Mouse (Mus musculus) cortical plate, adult 2 months (tissue): ENCODE measurements around the gene Card10. TPM values are rescaled to one million over a fixed set of nuclear protein-coding genes. Genes with fewer than 3 reads are reported as not detected.

Source experiments
- H3K27ac ChIP-seq: fragments of 200-500 bp; 2 replicates; pipeline ENCODE4 v1.5.1; 2012; ENCODE audit warnings: low read length, control low read depth, inconsistent platforms; ENCODE audit not compliant: insufficient read depth
- H3K4me1 ChIP-seq: fragments of 200-500 bp; 2 replicates; pipeline ENCODE4 v1.6.1; 2011; ENCODE audit warnings: low read length; ENCODE audit not compliant: control insufficient read depth, insufficient read depth
- H3K4me3 ChIP-seq: fragments of 200-500 bp; 2 replicates; pipeline ENCODE4 v1.5.1; 2011; ENCODE audit warnings: mild to moderate bottlenecking, low read length, control low read depth; ENCODE audit not compliant: insufficient read depth
- CTCF ChIP-seq: fragments of 200-500 bp; IDR thresholded peaks from 2 replicates; pipeline ENCODE4 v1.5.1; 2011; ENCODE audit warnings: mild to moderate bottlenecking, control low read depth, low read length; ENCODE audit not compliant: insufficient read depth; ENCODE audit errors: extremely low read depth
- POLR2A ChIP-seq: fragments of 200-500 bp; IDR thresholded peaks from 2 replicates; pipeline ENCODE4 v1.6.1; 2011; ENCODE audit warnings: mild to moderate bottlenecking, low read length, control low read depth; ENCODE audit not compliant: insufficient read depth; ENCODE audit errors: extremely low read depth
- polyA plus RNA-seq: library from polyadenylated mRNA; depleted of rRNA; stranded (reverse); fragments of >200 nt; gene quantifications from 2 replicates; pipeline ENCODE4 v1.2.3, GENCODE M21; 2012

The Card10 gene
- polyA plus RNA-seq, 1 experiment = 4.7 TPM

DNA sequence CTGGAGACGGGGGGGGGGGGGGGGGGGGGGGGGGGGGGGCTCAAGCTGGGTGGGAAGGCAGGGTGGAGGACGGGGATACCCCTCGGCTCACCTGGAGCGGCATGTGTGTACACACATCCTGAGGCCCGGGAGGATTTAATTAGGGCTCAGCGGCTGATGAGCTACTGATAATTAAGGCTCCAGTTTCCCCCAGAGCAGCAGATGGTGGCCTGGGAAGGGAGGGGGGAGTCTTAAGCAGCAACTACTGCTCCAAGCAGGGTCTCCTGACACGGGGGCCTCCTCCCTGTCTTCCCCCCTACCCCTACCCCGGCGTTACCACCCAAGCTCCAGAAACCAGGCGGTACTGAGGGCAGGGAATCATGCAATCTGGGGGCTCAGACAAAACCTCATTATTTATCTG, 39.6 kb downstream of the Card10 start:
- TF ChIP-seq CTCF = no peak
- no peak for TF ChIP-seq POLR2A
- Histone ChIP-seq H3K27ac (no peak overlapping the region), H3K4me1 (no peaks in the 10 kb centered on the region), H3K4me3 (no peak overlapping the region)

DNA sequence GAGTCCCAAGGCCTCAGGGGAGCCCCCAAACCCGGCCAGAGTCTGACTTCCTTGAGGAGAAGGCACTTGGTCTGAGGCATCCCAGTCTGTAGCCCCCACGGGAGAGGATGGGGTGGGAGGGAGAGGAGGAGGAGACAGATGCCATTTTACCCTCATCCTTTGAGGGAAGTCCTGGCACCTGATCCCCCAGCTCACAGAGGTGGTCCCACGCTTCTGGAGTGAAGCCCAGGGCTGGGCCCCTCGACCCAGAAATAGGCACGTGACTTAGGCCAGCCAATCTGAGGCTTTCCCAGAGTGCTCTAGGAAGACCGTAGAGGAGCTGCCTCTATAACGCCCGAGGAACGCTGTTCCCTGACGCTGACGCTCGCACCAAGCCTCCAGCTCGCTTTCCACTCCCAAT, 41.7 kb downstream of the Card10 start:
- Histone ChIP-seq H3K4me1 (no peaks in the 10 kb centered on the region), H3K4me3 (no peak overlapping the region), H3K27ac (no peak overlapping the region)
- no peak for TF ChIP-seq POLR2A
- no peak for TF ChIP-seq CTCF

DNA sequence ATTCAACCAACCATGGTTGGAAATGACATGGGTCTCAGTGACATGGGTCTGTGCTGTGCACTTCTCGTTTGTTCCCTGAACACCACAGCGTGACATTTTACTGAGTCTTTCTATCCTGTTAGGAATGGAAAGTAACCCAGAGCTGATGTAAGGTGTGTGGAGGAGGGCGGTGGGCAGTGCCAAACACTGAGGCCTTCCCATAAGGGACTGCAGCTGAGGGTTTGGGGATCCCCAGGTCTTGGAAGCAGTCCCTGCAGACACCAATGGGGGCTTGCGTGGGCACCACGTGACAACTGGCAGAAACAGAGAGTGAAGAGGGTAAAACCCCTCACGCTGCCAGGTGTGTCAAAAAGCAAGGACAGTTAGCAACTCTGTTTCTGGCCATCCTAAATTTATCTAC, 44.7 kb downstream of the Card10 start:
- Histone ChIP-seq H3K4me1 (no peaks in the 10 kb centered on the region), H3K27ac (no peak overlapping the region), H3K4me3 (no peak overlapping the region)
- TF ChIP-seq POLR2A (no peak), CTCF (no peak)

DNA sequence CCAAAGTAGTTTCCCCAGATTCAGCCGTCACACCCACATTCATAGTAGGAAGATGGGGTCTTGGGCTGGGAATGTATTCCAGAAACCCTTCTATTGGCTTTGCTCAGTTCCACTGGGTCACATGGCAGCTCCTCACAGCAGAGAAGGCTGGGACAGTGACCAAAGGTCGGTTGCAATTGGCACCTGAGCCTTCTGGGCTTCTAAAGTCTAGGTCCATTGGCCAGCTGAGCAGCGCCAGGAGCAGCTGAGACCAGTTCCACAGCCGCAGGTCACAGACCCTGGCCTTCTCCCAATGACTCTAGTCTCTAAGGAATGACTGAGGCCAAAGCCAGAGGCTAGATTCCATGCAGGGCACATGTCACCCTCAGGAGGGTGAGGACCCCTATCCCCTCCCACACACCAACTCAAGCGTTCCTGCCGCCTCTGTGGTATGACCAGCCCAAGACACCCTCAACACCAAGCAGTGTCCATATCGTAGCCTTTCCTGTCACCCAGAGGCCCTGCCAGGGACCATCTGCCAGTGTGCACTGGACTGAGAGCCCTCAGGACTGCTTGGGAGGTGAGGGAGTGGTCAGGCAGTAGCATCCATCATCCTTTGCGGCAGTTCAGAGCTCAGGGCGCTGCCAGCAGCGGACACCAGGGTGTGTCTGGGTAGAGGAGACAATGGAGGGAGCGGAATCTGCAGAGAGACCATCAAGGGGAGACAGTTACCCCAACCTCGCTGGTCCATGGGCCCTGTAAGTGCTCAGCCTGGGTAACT, 46.7 kb downstream of the Card10 start:
- Histone ChIP-seq H3K4me3 (no peak overlapping the region), H3K4me1 (no peaks in the 10 kb centered on the region), H3K27ac (no peak overlapping the region)
- no peak for TF ChIP-seq POLR2A
- no peak for TF ChIP-seq CTCF

DNA sequence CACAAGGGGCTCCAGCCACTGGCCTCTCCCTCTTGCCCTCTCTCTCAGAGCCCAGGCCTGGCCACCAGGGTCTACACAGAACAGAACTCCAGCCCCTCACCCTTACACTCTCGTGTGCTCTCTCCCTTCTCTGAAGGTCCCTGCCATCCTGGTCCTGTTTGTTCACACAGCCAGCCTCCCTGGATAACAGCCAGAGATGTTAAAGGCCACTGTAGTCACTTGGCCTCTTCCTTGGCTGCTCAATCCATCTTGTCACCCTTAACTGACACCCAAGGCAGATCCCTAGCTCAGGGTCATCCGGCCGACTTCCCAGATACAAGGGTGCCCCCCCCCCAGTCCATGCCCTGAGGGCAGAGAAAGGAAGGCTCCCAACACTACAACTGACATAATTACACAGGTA, 47.6 kb downstream of the Card10 start:
- no peak overlapping the region for H3K27ac ChIP-seq
- TF ChIP-seq CTCF (no peak), POLR2A (no peak)
- no peak overlapping the region for H3K4me3 ChIP-seq
- no peaks in the 10 kb centered on the region for H3K4me1 ChIP-seq

DNA sequence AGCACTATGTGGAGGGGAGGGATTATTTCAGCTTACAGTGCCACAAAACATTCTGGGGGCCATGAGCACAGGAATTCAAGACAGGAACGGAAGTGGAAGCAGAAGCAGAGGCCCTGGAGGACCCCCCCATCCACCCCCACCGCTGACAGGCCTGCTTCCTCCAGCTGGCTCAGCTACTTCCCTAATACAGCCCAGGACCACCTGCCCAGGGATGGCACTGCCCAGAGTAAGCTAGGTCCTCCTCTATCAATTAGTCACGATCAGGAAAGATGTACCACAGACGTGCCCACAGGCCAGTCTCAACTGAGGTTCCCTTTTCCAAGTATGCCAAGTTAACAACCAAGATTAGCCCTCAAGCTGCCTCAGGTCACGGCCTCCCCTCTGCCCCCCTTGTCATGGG, 48.7 kb downstream of the Card10 start:
- Histone ChIP-seq H3K4me3 (no peak overlapping the region), H3K4me1 (no peaks in the 10 kb centered on the region), H3K27ac (no peak overlapping the region)
- no peak for TF ChIP-seq POLR2A
- no peak for TF ChIP-seq CTCF

DNA sequence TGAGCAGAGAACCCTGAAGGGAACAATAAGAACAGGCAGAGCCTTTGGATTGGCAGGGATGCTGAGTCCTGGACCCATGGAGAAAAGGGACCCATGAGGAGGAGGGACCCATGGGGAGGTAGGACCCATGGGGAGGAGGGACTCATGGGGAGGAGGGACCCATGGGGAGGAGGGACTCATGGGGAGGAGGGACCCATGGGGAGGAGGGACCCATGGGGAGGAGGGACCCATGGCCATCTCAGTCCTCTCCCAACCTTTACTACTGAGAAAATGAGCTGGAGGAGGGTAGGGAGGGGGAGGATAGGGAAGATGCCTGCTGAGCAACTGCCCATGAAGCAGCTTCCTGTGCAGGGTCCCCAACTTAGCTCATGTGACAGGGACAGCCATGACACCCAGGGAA, 49.9 kb downstream of the Card10 start:
- Histone ChIP-seq H3K27ac (no peak overlapping the region), H3K4me3 (no peak overlapping the region), H3K4me1 (no peaks in the 10 kb centered on the region)
- TF ChIP-seq POLR2A (no peak), CTCF (no peak)

DNA sequence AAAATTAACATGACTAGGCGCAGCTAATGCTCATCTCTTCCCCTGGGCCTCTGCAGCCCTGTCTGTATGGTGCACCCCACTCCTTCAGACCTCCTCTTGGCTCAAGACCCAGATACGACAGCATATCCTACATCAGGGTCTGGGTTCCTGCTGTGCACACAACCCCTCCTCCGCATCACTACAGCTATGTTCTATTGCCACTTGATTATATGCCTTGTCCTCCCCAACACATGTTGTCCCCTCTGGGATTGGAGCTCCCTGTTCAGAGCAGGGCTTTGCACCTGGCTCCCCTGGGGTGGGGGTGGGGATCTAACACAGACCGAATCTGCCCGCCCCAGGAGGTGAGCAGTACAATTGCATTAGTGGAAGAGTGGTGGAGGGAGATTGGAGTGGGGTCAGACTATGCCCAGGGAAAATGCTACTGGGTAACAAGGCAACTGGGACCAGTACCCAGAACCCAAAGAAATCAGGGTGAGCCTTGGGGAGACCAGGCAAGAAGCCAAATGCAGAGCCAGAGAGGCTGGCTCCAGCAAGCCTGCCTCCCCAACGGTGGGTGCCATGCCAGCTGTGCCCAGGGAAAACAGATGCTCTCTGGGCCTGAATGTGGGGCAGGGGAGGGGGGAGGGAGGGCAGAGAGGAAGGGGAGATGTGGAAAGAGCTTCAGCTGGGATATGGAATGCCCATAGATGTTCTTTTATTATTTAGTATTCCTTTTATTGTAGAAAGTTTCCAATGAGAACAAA, 52.1 kb downstream of the Card10 start:
- H3K27ac ChIP-seq = no peak overlapping the region
- no peak overlapping the region for H3K4me3 ChIP-seq
- H3K4me1 ChIP-seq = no peaks in the 10 kb centered on the region
- TF ChIP-seq POLR2A (no peak), CTCF (no peak)

DNA sequence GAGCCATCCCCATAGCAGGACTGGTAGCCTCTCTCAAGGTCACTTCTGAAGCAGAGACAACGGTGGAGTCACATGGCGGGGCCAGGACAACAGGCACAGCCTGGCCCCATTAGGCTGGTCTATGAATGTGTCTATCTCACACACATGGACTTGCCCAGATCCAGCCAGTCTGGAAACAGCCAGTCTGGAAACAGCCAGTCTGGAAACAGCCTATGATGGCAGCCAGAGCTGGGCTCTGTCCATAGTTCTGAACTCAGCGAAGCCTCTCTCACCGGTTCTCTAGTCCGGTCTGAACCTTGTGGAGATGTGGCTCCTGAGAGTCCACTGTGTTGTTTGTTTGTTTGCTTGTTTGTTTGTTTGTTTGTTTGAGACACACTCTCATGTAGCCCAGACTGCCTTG, 53.0 kb downstream of the Card10 start:
- TF ChIP-seq CTCF = no peak
- TF ChIP-seq POLR2A = no peak
- no peak overlapping the region for H3K4me3 ChIP-seq
- H3K27ac ChIP-seq = no peak overlapping the region
- H3K4me1 ChIP-seq = no peaks in the 10 kb centered on the region

DNA sequence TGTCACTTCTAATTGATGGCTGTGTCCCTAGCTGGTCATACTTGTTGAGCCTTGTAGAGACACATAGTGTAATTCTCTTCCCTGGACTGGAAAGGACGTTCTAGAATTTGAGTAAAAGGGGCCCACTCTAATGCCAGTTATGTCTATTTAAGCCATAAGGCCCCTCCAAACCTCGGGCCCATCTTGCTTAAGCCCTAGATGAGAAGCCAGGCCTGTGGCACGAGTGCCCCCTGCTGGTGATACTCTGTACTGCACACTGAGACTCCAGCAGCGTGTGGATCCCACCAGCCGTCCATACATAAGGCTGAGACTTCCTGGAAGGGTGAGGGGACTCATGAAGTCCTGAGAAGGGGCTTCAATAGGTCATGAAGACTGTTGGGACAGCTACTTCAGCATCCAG, 58.6 kb downstream of the Card10 start:
- Histone ChIP-seq H3K4me1 (no peaks in the 10 kb centered on the region), H3K27ac (no peak overlapping the region), H3K4me3 (no peak overlapping the region)
- no peak for TF ChIP-seq POLR2A
- TF ChIP-seq CTCF = peak; percentile 96

DNA sequence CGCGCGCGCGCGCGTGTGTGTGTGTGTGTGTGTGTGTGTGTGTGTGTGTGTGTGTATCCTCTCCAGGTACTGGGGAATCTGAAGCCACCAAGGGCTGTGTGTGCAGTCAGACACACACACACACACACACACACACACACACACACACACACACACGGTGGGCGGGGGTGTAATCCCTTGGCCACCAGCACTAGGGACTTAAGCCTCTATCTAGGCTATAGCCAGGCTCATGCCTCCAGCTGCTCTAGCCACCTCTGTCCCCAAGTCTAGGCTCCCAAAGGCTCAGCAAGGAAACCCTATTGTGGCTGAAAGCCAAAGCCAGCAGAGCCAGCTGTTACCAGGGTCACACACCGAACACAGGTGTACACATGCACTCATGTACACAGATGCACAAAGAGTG, 60.0 kb downstream of the Card10 start:
- TF ChIP-seq CTCF (no peak), POLR2A (no peak)
- no peaks in the 10 kb centered on the region for H3K4me1 ChIP-seq
- no peak overlapping the region for H3K4me3 ChIP-seq
- H3K27ac ChIP-seq = no peak overlapping the region
